Mouse (Mus musculus) CH12.LX (cell line): ENCODE data around the gene Ttc23l. TPM values are rescaled to one million over a fixed set of nuclear protein-coding genes. Genes with fewer than 3 reads are reported as not detected.
"Not testable (repeated sequence)": the region's sequence is repeated elsewhere in the genome, so short reads cannot be mapped to it uniquely, and the experiment has no call there.

Source experiments
- DNase-seq: peaks from one replicate; pipeline ENCODE4 v3.0.0-alpha.2; 2013; ENCODE audit errors: extremely low read depth
- H3K27ac ChIP-seq: 2 replicates; pipeline ENCODE4 v1.5.1; 2012; ENCODE audit warnings: low read depth, mild to moderate bottlenecking, control low read depth, moderate library complexity; ENCODE audit not compliant: insufficient read depth
- H3K27me3 ChIP-seq: replicated peaks from 2 replicates; pipeline ENCODE3; 2012; ENCODE audit warnings: inconsistent platforms
- H3K36me3 ChIP-seq, 2 experiments: replicated peaks in 1 of 2; 2 replicates each; pipeline versions ENCODE3 to v1.6.1; 2012; ENCODE audit warnings: inconsistent platforms in 1 of 2, low read length in 1 of 2, mild to moderate bottlenecking in 1 of 2, mixed read lengths in 1 of 2, moderate library complexity in 1 of 2; ENCODE audit not compliant: control insufficient read depth in 1 of 2, insufficient read depth in 1 of 2
- H3K4me1 ChIP-seq, 2 experiments: 2 replicates each; pipeline ENCODE4 v1.6.1; 2012; ENCODE audit warnings: inconsistent platforms in 1 of 2, moderate library complexity in 1 of 2; ENCODE audit not compliant: insufficient read depth in 2 of 2, control insufficient read depth in 1 of 2
- H3K4me2 ChIP-seq: 2 replicates; pipeline ENCODE4 v1.6.1; 2012; ENCODE audit warnings: low read depth, mild to moderate bottlenecking, control low read depth; ENCODE audit not compliant: poor library complexity, insufficient read depth, severe bottlenecking
- H3K4me3 ChIP-seq, 3 experiments: fragments of 150-350 bp in 1 of 3; sonication (generic) in 1 of 3; replicated peaks in 1 of 3; 2 replicates each; pipeline versions ENCODE3 to v1.5.1; 2011 to 2012; ENCODE audit warnings: low read depth in 2 of 3, low read length in 2 of 3, mild to moderate bottlenecking in 2 of 3, moderate library complexity in 2 of 3, control low read depth in 1 of 3, improper control_type of control experiment in 1 of 3, inconsistent platforms in 1 of 3, mixed read lengths in 1 of 3; ENCODE audit not compliant: poor library complexity in 1 of 3
- H3K79me2 ChIP-seq: replicated peaks from 2 replicates; pipeline ENCODE4 v1.6.1; 2012; ENCODE audit warnings: mild to moderate bottlenecking, moderate library complexity; ENCODE audit not compliant: control insufficient read depth, poor library complexity, insufficient read depth, severe bottlenecking; ENCODE audit errors: extremely low read depth
- H3K9ac ChIP-seq: 2 replicates; pipeline ENCODE4 v1.6.1; 2012; ENCODE audit warnings: low read depth, mild to moderate bottlenecking, control low read depth, moderate library complexity; ENCODE audit not compliant: insufficient read depth
- H3K9me3 ChIP-seq: replicated peaks from 2 replicates; pipeline ENCODE3; 2012; ENCODE audit warnings: low read length, inconsistent platforms, mixed read lengths
- BHLHE40 ChIP-seq: IDR thresholded peaks from 2 replicates; pipeline ENCODE4 v1.6.1; 2011; ENCODE audit warnings: mild to moderate bottlenecking, low read depth, low read length, improper control_type of control experiment
- CHD1 ChIP-seq: IDR thresholded peaks from 2 replicates; pipeline ENCODE4 v1.6.1; 2012; ENCODE audit warnings: low read depth, low read length, improper control_type of control experiment, inconsistent platforms
- CTCF ChIP-seq, 2 experiments: IDR thresholded peaks in 1 of 2; conservative IDR thresholded peaks in 1 of 2; 2 replicates each; pipeline ENCODE4 v1.5.1; 2011 to 2012; ENCODE audit warnings: low read depth in 2 of 2, low read length in 2 of 2, improper control_type of control experiment in 1 of 2, inconsistent platforms in 1 of 2, mild to moderate bottlenecking in 1 of 2, moderate library complexity in 1 of 2
- EP300 ChIP-seq: IDR thresholded peaks from 2 replicates; pipeline ENCODE4 v1.6.1; 2011; ENCODE audit warnings: low read length, improper control_type of control experiment
- JUN ChIP-seq: IDR thresholded peaks from 2 replicates; pipeline ENCODE4 v1.6.1; 2011; ENCODE audit warnings: low read depth, mild to moderate bottlenecking, low read length, improper control_type of control experiment, moderate library complexity; ENCODE audit not compliant: insufficient read depth
- KAT2A ChIP-seq: IDR thresholded peaks from 2 replicates; pipeline ENCODE4 v1.6.1; 2012; ENCODE audit warnings: low read length, improper control_type of control experiment, inconsistent platforms; ENCODE audit not compliant: insufficient replicate concordance
- MAFK ChIP-seq: IDR thresholded peaks from 2 replicates; pipeline ENCODE4 v1.6.1; 2011; ENCODE audit warnings: low read length, improper control_type of control experiment; ENCODE audit not compliant: insufficient replicate concordance
- MAZ ChIP-seq: IDR thresholded peaks from 2 replicates; pipeline ENCODE4 v1.6.1; 2012; ENCODE audit warnings: low read depth, mild to moderate bottlenecking, inconsistent platforms, low read length, improper control_type of control experiment, moderate library complexity
- MYC ChIP-seq: IDR thresholded peaks from 2 replicates; pipeline ENCODE4 v1.6.1; 2011; ENCODE audit warnings: low read depth, mild to moderate bottlenecking, improper control_type of control experiment, low read length
- NELFE ChIP-seq: IDR thresholded peaks from 2 replicates; pipeline ENCODE4 v1.6.1; 2011; ENCODE audit warnings: low read depth, low read length, improper control_type of control experiment
- PAX5 ChIP-seq: IDR thresholded peaks from 2 replicates; pipeline ENCODE4 v1.6.1; 2012; ENCODE audit warnings: low read length, inconsistent platforms, mixed read lengths
- TBP ChIP-seq: conservative IDR thresholded peaks from 2 replicates; pipeline ENCODE4 v1.6.1; 2011; ENCODE audit warnings: low read depth, low read length, improper control_type of control experiment
- UBTF ChIP-seq: IDR thresholded peaks from 2 replicates; pipeline ENCODE4 v1.6.1; 2012; ENCODE audit warnings: low read depth, mild to moderate bottlenecking, inconsistent platforms, low read length, improper control_type of control experiment, moderate library complexity
- dilution Hi-C: fragments of 300-500 bp; cut with MboI; formaldehyde crosslinking; loops from 2 replicates; pipeline ENCODE4 v1.14.3; 2020; ENCODE audit warnings: low sequenced_read_pairs; ENCODE audit not compliant: extremely low pct_unique_long_range_greater_than_20kb, extremely low pct_ligation_motif_present
- in situ Hi-C: fragments of 300-500 bp; cut with MboI; formaldehyde crosslinking; loops from 3 replicates; pipeline ENCODE4 v1.14.3; 2019; ENCODE audit warnings: low sequenced_read_pairs, low pct_ligation_motif_present, low pct_unique_long_range_greater_than_20kb, mixed read lengths
- polyA plus RNA-seq: library from polyadenylated mRNA; unstranded; fragments of >175 nt; gene quantifications from 2 replicates; pipeline ENCODE4 v1.2.1, GENCODE M21; 2012; ENCODE audit warnings: low read depth; ENCODE audit not compliant: insufficient read length
- total RNA-seq, 2 experiments: library from RNA; depleted of rRNA; stranded (reverse); fragments of 300-350 nt in 1 of 2; fragments of >200 nt in 1 of 2; gene quantifications; 2 replicates each; pipeline ENCODE4 v1.2.3; 2012 to 2014

Ttc23l gene
- total and polyA plus RNA-seq, 3 experiments, result 0.15 to 0.31 TPM; not detected in 1

- TF ChIP-seq MAZ (no peak), MAFK (no peak), MYC (no peak), CHD1 (no peak)
- TF ChIP-seq, all 38 proteins: peak for 4
Measured at GRCm38 (mm10) chr15:10500838-10501719, 57.4 kb downstream of the Ttc23l start (continued).

- TF ChIP-seq PAX5, result no peak
- TF ChIP-seq BHLHE40, result no peak
- TF ChIP-seq JUN, result no peak
- no peak for TF ChIP-seq UBTF
- no peak for TF ChIP-seq EP300
- Histone ChIP-seq H3K9ac (no peak overlapping the region), H3K79me2 (no peaks in the 10 kb centered on the region), H3K9me3 (no peaks in the 10 kb centered on the region), H3K27me3 (no peaks in the 10 kb centered on the region), H3K4me1 (no peaks in the 10 kb centered on the region), H3K36me3 (peaks cover 8 to 28% of the 10 kb centered on the region in 2 experiments), H3K27ac (no peak overlapping the region), H3K4me3 (no peak overlapping the region), H3K4me2 (no peak overlapping the region)
- in situ Hi-C loops (loop anchor here (5.0 kb wide), 1 partner anchor 402 kb away; no protein-coding TSS in a partner anchor), dilution Hi-C loops (no loop called here)
- no peak for DNase-seq
Measured at GRCm38 (mm10) chr15:10500035-10500434, 58.4 kb downstream of the Ttc23l start.

- Histone ChIP-seq H3K9me3 (no peaks in the 10 kb centered on the region), H3K4me1 (no peaks in the 10 kb centered on the region), H3K9ac (no peak overlapping the region), H3K27me3 (no peaks in the 10 kb centered on the region), H3K4me2 (no peak overlapping the region), H3K4me3 (no peak overlapping the region), H3K79me2 (no peaks in the 10 kb centered on the region), H3K27ac (no peak overlapping the region), H3K36me3 (peaks cover 8 to 32% of the 10 kb centered on the region in 2 experiments)
- TF ChIP-seq KAT2A, result no peak
- no peak for TF ChIP-seq TBP
- TF ChIP-seq NELFE, result no peak
- no peak for TF ChIP-seq CTCF (conservative IDR thresholded peaks at IDR 0.05 in 1 of 2, IDR thresholded peaks at IDR 0.05 in 1 of 2; ENCODE audit: low read depth in 2 of 2, low read length in 2 of 2)
- no peak for DNase-seq
- dilution Hi-C loops, result no loop called here
- in situ Hi-C loops, result loop anchor here (25.0 kb wide), 1 partner anchor 888 kb away; the partner anchor contains the start of gene Tars
Measured at GRCm38 (mm10) chr15:10499593-10499992, 58.9 kb downstream of the Ttc23l start.

GRCm38 (mm10) chr15:10496696-10497095, 61.8 kb downstream of the Ttc23l start:
- H3K9ac ChIP-seq, H3K27ac ChIP-seq, H3K9me3 ChIP-seq, DNase-seq, dilution Hi-C loops, H3K4me1 ChIP-seq, H3K27me3 ChIP-seq, H3K79me2 ChIP-seq, H3K4me2 ChIP-seq, H3K4me3 ChIP-seq: not testable (repeated sequence)
- in situ Hi-C loops, result loop anchor here (25.0 kb wide), 1 partner anchor 891 kb away; the partner anchor contains the start of gene Tars
- H3K36me3 ChIP-seq, result peaks cover 17 to 58% of the 10 kb centered on the region in 2 experiments
